Mouse (Mus musculus) kidney, embryonic 15.5 days (tissue): ENCODE data around the gene Vmn1r41. TPM values are rescaled to one million over a fixed set of nuclear protein-coding genes. Genes with fewer than 3 reads are reported as not detected.

ENCODE experiments used
- ATAC-seq: fragments of 200-750 bp; cut with Nextera tagmentation; replicated peaks from 2 replicates; pipeline ENCODE4 v1.8.0; 2017; ENCODE audit warnings: moderate TSS enrichment; ENCODE audit not compliant: low FRiP score
- H3K27ac ChIP-seq: fragments of 300-500 bp; sonication (generic); 2 replicates; pipeline ENCODE4 v1.5.1; 2015; ENCODE audit warnings: mild to moderate bottlenecking, inconsistent platforms
- H3K27me3 ChIP-seq: fragments of 300-500 bp; sonication (generic); 2 replicates; pipeline ENCODE4 v1.6.1; 2015; ENCODE audit warnings: inconsistent platforms
- H3K36me3 ChIP-seq: fragments of 300-500 bp; sonication (generic); 2 replicates; pipeline ENCODE4 v1.6.1; 2015; ENCODE audit warnings: inconsistent platforms
- H3K4me1 ChIP-seq: fragments of 300-500 bp; sonication (generic); 2 replicates; pipeline ENCODE4 v1.6.1; 2015; ENCODE audit warnings: inconsistent platforms
- H3K4me2 ChIP-seq: fragments of 300-500 bp; sonication (generic); 2 replicates; pipeline ENCODE4 v1.6.1; 2015; ENCODE audit warnings: moderate library complexity, mild to moderate bottlenecking, inconsistent platforms
- H3K4me3 ChIP-seq: fragments of 300-500 bp; sonication (generic); replicated peaks from 2 replicates; pipeline ENCODE4 v1.5.1; 2015; ENCODE audit warnings: mild to moderate bottlenecking, inconsistent platforms
- H3K9ac ChIP-seq: fragments of 300-500 bp; sonication (generic); 2 replicates; pipeline ENCODE4 v1.6.1; 2015; ENCODE audit warnings: mild to moderate bottlenecking, inconsistent platforms
- H3K9me3 ChIP-seq: fragments of 300-500 bp; sonication (generic); replicated peaks from 2 replicates; pipeline ENCODE4 v1.6.1; 2016; ENCODE audit warnings: inconsistent platforms
- WGBS: fragments of 180-500 bp; shearing (Covaris S2); methylation state at CpG from one replicate; pipeline ENCODE4 v1.1.7; 2015; ENCODE audit warnings: mixed read lengths; 5-methylcytosine and 5-hydroxymethylcytosine counted together
- polyA plus RNA-seq: library from polyadenylated mRNA; unstranded; fragments of >200 nt; fragmentation: Nextera tagmentation; extraction: Ambion mirVana; gene quantifications from 2 replicates; pipeline ENCODE4 v1.2.1, GENCODE M21; 2015

Vmn1r41 gene
- not detected in 2 replicates for polyA plus RNA-seq

DNA sequence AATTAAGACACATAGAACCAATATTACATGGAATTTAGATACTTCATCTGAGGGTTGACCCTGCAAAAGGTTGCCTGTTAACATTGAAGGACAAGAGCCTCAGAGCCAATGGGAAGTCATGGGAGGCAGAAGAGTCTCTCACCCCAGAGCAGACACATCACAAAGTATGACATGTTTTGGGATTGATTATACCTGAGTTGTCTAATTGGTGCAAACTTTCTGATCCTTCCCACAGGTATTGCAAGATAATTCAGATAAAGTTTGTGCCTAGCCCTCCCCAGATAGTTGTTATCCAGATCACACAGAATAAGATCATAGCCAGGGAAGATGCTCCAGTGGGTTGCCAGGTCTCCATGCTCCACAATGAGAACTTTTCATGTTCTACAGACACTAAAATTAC lies at the start of gene Vmn1r41:
Gene Vmn1r41, plus strand, starts transcription at position 301 of the 400 bp plus-strand sequence.
- ATAC-seq: no peak

GRCm38 (mm10) chr6:89706624-89707023 lies 33.9 kb upstream of the Vmn1r41 start:
- Histone ChIP-seq H3K36me3 (no peaks in the 10 kb centered on the region), H3K27me3 (no peaks in the 10 kb centered on the region), H3K9ac (no peak overlapping the region), H3K9me3 (no peaks in the 10 kb centered on the region), H3K27ac (no peak overlapping the region), H3K4me3 (no peak overlapping the region), H3K4me1 (no peaks in the 10 kb centered on the region), H3K4me2 (no peak overlapping the region)
- ATAC-seq: no peak
- 69% methylated on average over 2 of the region's 2 CpGs for WGBS

More for the DNA sequence above, at the start of gene Vmn1r41:
- Histone ChIP-seq H3K27ac (no peak within 1 kb of the TSS), H3K9ac (no peak within 1 kb of the TSS), H3K36me3 (no peaks in the 10 kb centered on the region), H3K4me1 (no peaks in the 10 kb centered on the region), H3K27me3 (no peaks in the 10 kb centered on the region), H3K4me2 (no peak within 1 kb of the TSS), H3K9me3 (no peaks in the 10 kb centered on the region), H3K4me3 (no peak within 1 kb of the TSS)

DNA sequence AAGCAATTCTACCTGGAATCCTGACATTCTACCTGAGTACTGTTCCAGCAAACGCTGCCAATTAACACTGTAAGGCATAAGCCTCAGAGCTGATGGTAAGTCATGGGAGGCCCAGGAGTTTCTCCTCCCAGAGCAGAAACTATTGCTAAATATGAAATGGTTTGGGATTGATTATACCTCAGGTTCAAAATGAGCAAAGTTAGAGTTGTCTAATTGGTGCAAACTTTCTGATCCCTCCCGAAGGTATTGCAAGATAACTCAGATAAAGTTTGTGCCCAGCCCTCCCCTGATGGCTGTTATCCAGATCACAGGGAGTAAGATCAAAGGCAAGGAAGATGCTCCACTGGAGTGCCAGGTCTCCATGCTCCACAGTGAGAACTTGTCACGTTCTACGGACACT lies 33.3 kb upstream of the Vmn1r41 start, which contains the start of gene Vmn1r40:
Gene Vmn1r40, plus strand, starts transcription at position 301 of the 400 bp plus-strand sequence.
- Histone ChIP-seq H3K36me3 (no peaks in the 10 kb centered on the region), H3K9ac (no peak within 1 kb of the TSS), H3K27me3 (no peaks in the 10 kb centered on the region), H3K27ac (no peak within 1 kb of the TSS), H3K9me3 (no peaks in the 10 kb centered on the region), H3K4me3 (no peak within 1 kb of the TSS), H3K4me2 (no peak within 1 kb of the TSS), H3K4me1 (no peaks in the 10 kb centered on the region)
- ATAC-seq: no peak
- 84% methylated on average over 4 of the region's 4 CpGs for WGBS

DNA sequence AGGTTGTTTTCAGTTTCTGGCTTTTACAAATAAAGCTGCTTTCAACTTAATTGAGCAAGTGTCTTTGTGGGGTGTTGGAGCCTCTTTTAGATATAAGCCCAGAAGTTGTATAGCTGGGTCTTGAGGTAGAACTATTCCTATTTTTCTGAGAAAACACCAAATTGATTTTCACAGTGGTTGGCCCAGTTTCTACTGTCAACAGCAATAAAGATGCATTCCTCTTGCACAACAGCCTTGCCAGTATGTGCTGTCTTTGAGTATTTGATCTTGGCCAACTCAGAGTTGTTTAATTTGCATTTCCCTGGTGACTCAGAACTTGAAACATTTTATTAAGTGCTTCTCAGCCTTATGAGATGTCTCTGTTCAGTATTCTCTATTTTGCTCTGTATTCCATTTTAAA lies 22.5 kb upstream of the Vmn1r41 start:
- Histone ChIP-seq H3K4me3 (no peak overlapping the region), H3K9ac (no peak overlapping the region), H3K27me3 (no peaks in the 10 kb centered on the region), H3K4me2 (no peak overlapping the region), H3K9me3 (no peaks in the 10 kb centered on the region), H3K27ac (no peak overlapping the region), H3K36me3 (no peaks in the 10 kb centered on the region), H3K4me1 (no peaks in the 10 kb centered on the region)
- no peak for ATAC-seq

DNA sequence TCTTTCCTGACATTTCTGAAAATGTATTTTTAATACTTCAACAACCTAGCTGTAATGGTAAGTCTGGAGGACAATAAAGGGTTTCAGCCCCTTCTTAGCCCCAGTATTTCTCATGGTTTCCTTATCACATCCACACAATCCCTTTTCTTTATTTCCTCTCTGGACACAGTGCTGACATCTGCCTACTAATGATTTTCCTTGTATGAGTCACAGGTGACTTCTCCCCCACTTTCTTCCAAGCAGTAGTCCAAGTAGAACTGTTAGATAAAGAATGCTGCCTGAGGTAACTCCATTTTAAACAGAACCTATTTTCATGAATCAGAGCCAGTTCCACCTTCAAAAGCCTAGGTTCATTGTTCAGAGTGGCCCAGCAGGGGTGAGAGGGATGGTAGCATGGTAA lies 2.2 kb downstream of the Vmn1r41 start:
- H3K9me3 ChIP-seq: no peaks in the 10 kb centered on the region
- no peaks in the 10 kb centered on the region for H3K36me3 ChIP-seq
- H3K9ac ChIP-seq: no peak overlapping the region
- H3K27ac ChIP-seq: no peak overlapping the region
- no peak overlapping the region for H3K4me3 ChIP-seq
- H3K4me1 ChIP-seq: no peaks in the 10 kb centered on the region
- H3K4me2 ChIP-seq: no peak overlapping the region
- H3K27me3 ChIP-seq: no peaks in the 10 kb centered on the region
- ATAC-seq: no peak

GRCm38 (mm10) chr6:89790231-89790630 lies 49.7 kb downstream of the Vmn1r41 start:
- Histone ChIP-seq H3K4me1 (no peaks in the 10 kb centered on the region), H3K4me2 (no peak overlapping the region), H3K9ac (no peak overlapping the region), H3K27me3 (no peaks in the 10 kb centered on the region), H3K9me3 (no peaks in the 10 kb centered on the region; the same call in 1 of the 2 replicates), H3K27ac (no peak overlapping the region), H3K4me3 (no peak overlapping the region), H3K36me3 (no peaks in the 10 kb centered on the region)
- no peak for ATAC-seq

Other genes starting within 250 kb of the Vmn1r41 start
- 62.2 and 63.8 TPM in 2 replicates for gene Chchd6, start 145.1 kb upstream of the Vmn1r41 start, polyA plus RNA-seq
- 17.4 and 17.7 TPM in 2 replicates for gene Txnrd3, start 96.8 kb upstream of the Vmn1r41 start, polyA plus RNA-seq
- not detected in 2 replicates for gene Vmn1r40, start 33.2 kb upstream of the Vmn1r41 start, polyA plus RNA-seq
- not detected in 2 replicates for gene Vmn1r42, start 135.6 kb downstream of the Vmn1r41 start, polyA plus RNA-seq
- not detected in 2 replicates for gene Vmn1r43, start 135.6 kb downstream of the Vmn1r41 start, polyA plus RNA-seq
- gene Vmn1r44, start 142.9 kb downstream of the Vmn1r41 start, polyA plus RNA-seq: not detected in 2 replicates
- gene Vmn1r45, start 199.8 kb downstream of the Vmn1r41 start, polyA plus RNA-seq: not detected in 2 replicates
- not detected in 2 replicates for gene Vmn1r46, start 228.5 kb downstream of the Vmn1r41 start, polyA plus RNA-seq